Mouse (Mus musculus): ENCODE data around the gene Otx1.

DNA sequence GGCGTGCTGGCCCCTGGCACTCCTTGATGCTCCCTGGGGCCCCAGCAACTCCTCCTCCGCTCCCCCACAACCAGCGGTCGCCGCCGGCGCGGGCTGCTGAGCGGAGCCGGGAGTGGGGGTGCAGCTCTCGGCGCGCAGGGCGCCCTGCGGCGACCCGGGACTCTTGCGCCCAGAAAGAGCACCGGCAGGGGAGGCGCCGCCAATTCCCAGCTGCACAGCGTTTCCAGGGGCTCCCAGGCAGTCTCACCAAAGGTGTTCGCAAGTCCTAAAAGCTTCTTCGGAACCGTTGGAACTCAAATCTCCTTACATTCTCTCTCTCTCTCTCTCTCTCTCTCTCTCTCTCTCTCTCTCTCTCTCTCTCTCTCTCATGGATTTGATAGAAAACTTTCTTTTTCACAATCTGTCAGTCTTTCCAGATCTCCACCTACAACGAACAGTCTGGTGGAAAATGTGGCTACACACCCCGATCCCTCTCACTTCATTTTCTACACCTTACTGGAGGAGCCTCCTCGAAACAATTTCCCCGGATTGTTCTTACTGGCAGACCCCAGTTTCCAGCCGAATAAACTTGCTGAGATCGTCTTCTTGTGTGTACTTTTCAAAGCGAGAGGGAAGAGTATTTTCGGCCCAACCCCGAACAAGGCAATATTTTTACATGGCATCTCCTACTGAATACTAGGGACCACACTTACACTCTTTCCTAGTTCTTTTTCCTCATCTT lies 475 bp downstream of the Otx1 start:
- TF ChIP-seq POLR2A (IDR thresholded peaks at IDR 0.05; ENCODE audit: low read depth, low read length) (no peak), CTCF (IDR thresholded peaks at IDR 0.05; ENCODE audit: extremely low read depth, insufficient read depth, insufficient read length, insufficient replicate concordance) (no peak)

All from spleen, adult 2 months (tissue).